Mouse (Mus musculus) adrenal gland, postnatal 10 days (tissue): Measurements from ENCODE around the gene Stk24. TPM values are rescaled to one million over a fixed set of nuclear protein-coding genes. Genes with fewer than 3 reads are reported as not detected.

Source experiments
- DNase-seq: peaks from one replicate; pipeline ENCODE4 v3.0.0; 2021; ENCODE audit warnings: mixed read lengths
- total RNA-seq, 2 experiments: library from RNA; stranded (reverse); gene quantifications; 2 replicates each; pipeline ENCODE4 v1.2.3; 2021

Gene Stk24
- total RNA-seq, 2 experiments from 2014 or later, result 82.8 to 91.1 TPM

DNA sequence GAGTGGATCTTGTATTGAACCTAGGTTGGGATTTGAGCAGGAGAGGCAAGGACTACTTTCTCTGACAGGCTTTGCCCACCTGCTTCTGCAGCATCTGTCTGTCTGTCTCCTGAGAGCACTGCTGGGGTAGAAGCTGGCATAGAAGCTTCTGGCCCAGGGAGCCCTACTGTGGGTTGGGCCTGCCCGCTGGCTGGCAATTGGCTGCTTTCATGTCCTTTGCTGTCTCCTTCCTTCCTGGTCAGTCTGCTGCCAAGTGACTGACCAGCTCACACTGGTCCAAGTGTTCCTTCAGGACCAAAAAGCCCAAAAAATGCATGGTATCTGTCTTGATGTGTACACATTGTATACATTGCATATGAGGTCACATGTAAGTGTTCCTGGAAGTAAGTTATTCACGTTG is 115.9 kb downstream of the Stk24 start:
- no peak for DNase-seq

DNA sequence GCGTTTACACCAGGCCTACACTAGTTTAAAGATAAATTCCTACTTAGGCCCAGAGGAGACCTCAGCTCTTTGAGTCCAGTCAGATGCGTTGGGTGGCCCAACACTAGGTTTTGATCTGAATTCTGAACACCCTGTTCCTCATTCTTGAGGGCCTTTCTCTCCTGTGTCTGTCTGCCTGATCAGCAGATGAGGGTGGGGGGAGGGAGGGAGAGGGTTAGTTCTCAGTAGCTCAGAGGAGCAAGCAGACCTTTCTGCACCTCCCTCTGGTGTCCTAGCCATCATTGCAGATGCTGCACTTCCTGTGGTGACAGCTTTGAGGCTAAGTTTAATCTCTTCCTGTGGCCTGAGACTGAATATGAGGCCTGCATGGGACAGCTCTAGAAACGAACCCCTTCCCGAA is 117.2 kb downstream of the Stk24 start:
- DNase-seq, result no peak

DNA sequence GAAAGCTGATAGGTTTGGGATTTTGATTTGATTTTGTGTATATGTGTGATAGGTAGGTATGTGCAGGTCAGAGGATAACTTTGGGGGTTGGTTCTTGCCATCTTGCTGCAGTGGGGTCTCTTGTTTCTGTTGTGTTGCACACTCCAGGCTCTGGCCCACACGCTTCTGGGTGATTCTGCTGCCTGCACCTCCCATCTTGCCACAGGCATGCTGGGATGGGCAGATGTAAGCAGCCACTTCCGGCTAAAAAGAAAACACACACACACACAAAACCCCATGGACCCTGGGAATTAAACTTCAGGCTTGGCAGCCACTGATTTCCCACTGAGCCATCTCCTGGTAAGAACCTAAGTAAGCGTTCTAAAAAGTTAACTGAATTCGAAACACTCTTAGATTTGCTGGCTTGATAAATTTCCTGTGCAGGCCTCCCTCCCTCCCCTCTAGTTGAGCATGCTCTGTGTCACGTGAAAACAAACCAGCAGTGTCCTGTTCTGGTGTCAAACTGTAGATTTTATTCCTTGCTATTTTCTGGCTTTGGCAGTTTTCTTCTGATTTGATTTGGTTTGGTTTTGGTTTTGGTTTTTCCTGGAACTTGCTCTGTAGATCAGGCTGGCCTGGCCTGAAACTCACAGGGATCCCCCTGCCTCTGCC is 118.5 kb downstream of the Stk24 start:
- DNase-seq, result no peak

DNA sequence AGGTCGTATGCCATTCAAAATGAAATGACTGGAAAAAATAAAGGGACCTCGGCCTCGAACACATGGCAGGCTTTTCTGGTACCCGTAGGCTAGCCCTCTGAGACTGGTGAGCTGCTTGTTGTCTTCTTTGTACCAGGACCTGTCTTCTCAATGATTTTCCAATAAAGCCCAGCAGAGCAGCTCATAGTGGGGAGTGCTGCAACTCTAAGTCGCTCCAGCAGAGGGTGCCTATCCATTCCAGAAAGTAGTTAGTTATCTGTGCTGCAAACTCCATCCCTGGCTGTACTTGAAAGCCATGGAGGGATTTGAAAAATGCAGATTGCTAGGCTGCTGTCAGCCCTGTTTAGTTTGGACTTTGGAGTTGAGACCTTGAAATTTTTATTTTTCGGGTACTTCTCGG is 120.0 kb downstream of the Stk24 start:
- DNase-seq, result peak; percentile 75

DNA sequence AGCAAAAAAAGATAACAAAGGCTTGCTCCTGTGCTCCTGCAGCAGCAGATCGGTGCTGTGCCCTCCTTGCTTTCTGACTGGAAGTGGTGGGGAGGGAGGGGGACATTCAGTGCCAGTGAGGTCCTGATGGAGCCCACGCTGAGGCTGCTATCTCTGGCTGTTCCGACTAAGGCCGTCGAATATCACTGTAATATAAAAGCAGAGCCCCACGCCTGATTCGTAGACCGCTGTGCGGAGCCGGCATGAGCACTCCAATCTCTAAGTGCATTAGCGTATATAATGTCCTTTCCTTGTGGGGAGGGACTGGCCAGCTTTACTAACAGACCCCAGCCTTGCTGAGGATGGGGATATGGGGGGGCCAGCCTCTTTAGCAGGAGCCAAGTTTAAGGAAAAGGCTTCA is 120.5 kb downstream of the Stk24 start:
- no peak for DNase-seq

DNA sequence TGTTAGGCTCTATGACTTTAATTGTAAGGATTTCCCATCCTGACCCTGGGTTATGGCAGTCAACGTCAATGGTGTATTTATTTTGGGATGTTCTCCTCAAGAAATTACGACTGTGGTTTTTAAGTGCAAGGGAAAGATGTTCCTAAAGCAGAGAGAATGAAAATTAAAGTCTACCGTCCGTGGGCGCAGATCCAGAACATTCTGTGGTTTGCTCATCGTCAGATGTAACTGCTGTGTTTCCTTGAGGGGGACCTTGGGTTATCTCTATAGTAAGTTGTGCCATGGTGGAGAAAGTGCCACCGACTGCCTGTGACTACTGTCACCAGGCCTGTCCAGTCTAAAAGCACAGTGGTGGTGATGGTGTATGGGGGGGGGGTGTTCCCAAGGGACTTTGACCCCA is 122.9 kb downstream of the Stk24 start:
- DNase-seq, result peak; percentile 41

DNA sequence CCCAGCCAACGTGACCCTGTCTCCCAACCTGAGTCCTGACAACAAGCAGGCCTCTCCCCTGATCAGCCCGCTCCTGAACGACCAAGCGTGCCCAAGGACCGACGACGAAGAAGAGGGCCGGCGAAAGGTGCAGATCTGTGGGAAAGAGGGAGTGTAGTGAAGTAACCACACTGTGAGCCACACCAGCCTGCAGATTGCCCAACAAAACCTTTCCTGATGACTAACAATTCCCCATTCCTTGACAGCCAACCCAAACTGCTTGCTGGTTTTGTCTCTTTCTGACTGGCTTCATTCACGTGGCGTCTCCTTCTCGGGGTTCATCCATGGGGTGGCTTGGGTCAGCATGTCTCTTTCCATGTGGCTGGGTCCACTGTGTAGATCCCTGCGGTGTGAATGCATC is 124.3 kb downstream of the Stk24 start:
- no peak for DNase-seq

DNA sequence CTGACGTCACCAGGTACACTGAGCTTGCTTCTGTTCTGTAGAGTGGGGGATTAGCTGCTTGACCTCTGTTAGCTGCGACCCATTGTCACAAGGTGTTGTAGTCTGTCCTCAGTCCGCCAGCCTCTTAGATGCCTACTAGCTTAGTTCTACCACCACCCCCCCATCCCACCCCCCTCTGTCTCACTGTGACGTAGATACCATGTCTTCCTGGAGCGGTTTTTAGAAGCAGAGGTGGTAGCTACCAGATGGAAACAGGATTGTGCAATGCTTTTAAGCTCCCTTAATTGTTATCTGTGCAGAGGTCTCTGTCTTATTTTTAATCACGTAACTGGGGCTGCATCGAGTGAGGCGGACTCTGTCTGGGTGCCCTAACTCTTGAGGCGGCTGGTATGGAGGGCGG is 124.9 kb downstream of the Stk24 start:
- no peak for DNase-seq

DNA sequence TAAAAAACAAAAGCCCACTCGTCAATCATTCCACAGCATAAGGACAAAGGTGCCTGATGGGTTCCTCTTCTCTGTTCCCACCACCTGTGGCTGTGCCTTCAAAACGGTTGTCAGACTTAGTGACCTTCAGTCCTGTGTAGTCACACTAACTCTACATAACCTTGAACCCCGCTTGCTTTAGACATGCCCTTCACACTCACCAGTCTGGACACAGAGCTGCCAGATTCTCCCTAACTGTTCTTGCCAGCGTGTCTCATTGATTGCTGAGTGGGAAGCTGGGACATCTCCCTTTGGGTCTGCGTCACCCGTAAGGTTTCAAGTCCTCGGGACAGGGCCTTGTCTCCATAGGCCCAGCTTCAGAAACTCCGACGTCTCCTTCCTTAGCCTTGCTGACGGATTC is 127.3 kb downstream of the Stk24 start:
- DNase-seq, result no peak

DNA sequence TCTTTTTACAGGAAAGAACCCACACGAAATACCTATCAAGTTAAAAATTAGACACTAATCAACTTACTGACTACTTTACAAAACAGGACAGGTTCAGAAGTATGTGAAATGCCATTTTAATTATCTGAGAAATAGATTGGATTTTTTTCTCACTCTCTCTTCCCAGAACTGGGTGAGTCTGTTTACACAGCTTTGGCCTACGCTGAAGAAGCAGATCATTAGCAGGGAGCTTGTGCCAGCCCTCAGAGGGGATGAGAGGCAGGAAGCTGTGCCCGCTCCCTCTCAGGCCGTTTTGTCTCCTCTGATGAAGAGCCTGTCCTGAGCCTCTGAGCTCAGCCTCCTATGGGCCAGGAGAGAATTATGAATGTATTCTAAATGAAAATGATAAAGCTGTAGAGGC is 128.1 kb downstream of the Stk24 start:
- DNase-seq, result no peak

DNA sequence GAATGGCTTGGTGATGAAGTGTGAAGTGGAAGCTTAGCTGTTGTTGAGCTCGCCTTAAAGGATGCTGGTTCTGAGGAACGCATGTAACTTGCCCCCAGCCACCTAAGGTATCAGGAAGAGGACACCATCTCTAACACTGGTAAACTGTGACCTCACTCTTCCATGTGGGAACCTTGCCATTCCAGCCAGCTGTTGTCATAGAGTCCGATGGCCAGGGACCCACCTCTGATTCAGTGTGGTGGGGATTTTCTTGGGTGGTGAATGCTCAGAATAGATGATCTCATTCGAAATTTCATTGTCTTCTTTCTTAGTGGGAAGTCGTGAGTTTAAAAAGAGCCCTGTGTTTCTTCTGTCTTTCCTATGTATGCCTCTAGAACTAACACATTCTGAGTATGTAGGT is 128.7 kb downstream of the Stk24 start:
- no peak for DNase-seq

DNA sequence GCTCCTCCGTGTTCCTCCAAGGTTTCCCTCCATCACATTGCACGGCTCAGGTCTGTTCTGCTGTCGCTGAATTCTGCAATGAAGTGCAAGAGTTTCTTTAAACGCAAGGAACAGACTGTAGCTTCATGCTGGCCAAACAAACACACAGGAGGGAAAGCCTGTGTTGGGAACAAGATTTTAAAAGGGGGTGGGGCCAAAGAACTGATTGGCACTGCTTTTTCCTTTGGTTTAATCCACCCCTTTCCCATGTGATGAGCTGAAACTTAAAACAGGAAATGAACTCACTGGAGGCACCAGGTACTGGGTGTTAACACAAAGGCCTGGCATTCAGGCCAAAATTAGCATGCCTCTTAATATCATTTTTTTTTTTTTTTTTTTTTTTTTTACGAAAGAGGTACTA is 131.5 kb downstream of the Stk24 start:
- no peak for DNase-seq

DNA sequence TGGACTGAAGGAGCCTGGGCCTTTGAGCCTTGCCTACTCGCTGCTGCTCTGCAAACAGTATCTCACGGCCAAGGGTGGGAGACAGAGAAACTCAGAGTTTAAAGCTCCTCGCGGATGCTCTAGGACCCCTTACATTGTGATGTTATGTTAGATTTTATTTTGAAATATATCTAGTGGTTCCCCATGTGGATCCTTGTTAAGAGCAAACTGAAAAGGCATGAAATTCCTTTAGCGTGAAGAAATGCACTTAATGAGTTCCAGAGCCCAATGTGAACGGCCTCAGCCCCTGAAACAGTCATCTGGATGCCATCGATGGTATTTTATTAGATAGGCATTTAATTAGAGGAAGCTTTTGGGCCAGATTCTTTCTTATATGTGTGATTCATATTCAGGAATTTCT is 132.5 kb downstream of the Stk24 start:
- no peak for DNase-seq

DNA sequence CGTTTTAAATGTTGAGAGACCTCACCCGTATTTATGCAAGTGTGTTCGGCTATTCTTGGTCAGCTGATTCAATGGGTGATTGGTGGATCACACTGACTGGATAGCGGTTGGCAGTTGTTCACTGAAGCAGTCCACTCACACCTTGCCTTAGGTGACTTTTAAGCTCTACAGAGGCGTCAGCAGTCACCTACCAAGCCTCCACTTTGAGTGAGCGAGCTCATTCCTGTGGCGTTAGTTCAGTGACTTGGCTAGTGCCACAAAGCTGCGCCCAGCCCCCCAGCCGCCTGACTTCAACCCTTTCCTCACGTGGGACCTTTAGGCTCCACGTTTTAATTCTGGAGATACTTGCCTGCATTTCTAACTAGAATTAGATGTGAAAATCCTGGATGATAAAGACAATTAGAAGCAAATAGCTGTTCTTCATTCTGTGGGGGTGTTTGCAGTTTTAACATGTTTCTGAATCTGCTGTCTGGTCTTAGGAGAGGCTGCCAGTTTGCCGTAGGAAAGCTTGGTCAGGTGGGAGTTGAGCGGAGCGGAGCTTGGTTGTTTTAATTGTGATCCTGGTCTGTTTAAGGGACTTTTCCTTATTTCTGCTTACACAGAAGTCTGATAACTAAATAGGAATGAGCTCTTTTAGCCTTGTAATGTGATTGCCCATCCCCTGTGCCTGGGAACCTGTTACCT is 133.6 kb downstream of the Stk24 start:
- no peak for DNase-seq

DNA sequence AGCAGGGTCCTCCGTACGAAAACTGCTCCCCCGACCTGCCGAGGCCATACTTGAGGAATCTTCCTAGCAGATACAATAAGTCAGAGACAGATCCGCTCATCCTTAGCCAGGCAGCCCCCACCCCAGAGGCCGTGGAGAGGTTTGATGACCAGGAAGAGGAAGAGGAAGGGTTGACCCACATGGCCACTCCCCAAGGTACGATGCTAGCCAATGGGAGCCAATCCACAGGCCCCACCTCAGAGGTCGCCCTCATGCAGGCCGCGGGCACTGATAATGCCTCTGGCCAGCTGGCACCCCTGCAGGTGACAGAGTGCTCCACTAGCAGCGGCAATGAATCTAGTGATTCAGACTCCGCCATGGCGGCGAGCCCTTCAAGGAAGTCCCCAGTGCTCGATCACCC is 135.7 kb downstream of the Stk24 start:
- no peak for DNase-seq

DNA sequence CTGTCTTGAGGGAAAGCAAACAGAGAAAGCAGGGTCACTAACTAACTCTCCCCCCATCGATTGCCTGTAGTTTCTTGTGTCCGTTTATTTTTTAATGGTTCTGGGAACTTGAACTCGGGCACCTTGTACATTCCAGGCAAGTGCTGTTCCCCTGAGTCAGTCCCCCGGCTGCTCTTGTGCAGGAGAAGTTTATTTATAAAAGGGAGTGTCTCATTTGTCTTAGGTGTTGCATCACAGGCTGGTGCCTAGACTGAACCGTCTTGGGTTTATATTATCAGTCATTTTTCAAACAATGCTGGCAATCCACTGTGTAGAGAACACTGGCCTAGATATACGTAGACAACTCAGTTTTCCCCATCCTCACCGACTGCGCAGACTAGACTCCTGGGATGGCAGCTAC is 140.4 kb downstream of the Stk24 start:
- no peak for DNase-seq

DNA sequence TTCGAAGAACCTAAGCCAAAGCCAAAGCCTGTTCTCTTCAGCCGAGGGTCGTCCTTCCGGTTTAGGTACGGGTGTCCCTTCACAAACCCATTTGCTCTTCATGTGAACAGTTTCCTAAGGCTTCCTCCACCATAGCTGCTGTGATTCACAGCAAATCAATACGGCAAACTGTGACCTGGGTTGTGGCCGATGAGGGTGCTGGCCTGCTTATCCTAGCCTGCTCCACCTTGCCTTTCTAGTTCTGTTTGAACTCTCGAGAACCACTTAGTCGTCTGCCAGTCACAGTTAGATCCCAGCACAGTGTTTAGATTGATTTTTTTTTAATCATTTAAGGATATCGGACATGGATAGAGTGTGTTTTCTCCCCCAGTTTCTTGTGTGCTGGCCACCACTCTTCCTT is 141.1 kb downstream of the Stk24 start:
- DNase-seq, result no peak

DNA sequence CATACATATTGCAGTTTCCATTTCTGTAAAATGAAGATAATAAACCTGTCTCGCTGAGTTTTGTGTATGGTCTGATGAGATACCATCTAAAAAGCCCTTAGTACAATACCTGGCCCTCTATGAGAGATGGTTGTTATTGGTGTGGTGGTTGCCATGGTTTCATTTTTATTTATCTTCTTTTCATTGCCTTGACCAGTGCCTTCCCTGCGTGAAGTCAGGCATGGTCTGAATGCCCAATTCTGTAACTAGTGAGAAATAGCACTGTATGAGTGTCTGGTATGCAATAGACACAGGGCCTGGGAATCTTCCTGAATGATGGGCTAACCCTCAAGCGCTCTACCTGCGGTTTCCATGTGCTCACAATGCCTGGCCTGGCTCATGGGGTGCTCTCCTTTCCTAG is 143.1 kb downstream of the Stk24 start:
- no peak for DNase-seq

Other genes with a start within 250 kb of the Stk24 start
- under 1 TPM; 0.09 to 0.36 TPM for gene Slc15a1, start 125.2 kb upstream of the Stk24 start, total RNA-seq